7 mouse cellular contexts compared by ENCODE assay signal in the genomic region with DNA sequence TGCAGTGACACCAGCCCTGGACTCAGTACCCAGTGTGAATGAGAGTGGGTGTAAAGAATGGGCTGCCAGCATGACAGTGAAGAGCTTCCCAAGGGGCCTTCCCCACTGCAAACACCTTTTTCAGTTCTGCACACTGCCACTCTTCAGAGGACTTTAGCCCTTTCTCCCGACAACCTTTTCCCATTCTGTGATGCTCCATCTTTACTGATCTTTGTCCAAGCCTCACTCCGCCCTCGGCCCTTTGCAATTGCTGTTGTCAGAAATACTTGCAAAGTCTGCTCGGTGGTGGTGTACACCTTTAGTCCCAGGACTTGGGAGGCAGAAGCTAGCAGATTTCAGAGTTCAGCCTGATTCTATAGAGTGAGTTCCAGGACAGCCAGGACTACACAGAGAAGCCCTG. TPM values are rescaled to one million over a fixed set of nuclear protein-coding genes. Genes with fewer than 3 reads are reported as not detected.
A peak's percentile ranks its signal among the peaks of the same experiment; 100 is the strongest.
DNase-seq lines count a peak whose midpoint lies in the region; ATAC-seq and TF ChIP-seq lines count a peak whose summit lies in the region.

No protein-coding gene starts in this region.

- TF ChIP-seq POLR2A in liver, adult 2 months (IDR thresholded peaks at IDR 0.05; ENCODE audit: extremely low read depth, insufficient read depth, low read length) = no peak
- no peak for TF ChIP-seq POLR2A in small intestine, adult 2 months (IDR thresholded peaks at IDR 0.05; ENCODE audit: low read depth, low read length)

- WGBS in liver, adult 2 months = 20% methylated on average over 4 of the region's 4 CpGs
- 85% methylated on average over 4 of the region's 4 CpGs for WGBS in forebrain, embryonic 15.5 days
- WGBS in limb, embryonic 12.5 days = 90% methylated on average over 4 of the region's 4 CpGs
- 18% methylated on average over 4 of the region's 4 CpGs for WGBS in small intestine, adult 2 months

- no peak overlapping the region for H3K27ac ChIP-seq in liver, adult 2 months (replicated peaks; ENCODE audit: insufficient read depth, low read depth, low read length)
- H3K27ac ChIP-seq in forebrain, embryonic 15.5 days (replicated peaks) = no peak overlapping the region
- H3K27ac ChIP-seq in limb, embryonic 12.5 days = 0 out of 2 replicates have a peak overlapping the region, but pooled peaks have one; percentile 17
- peak overlapping the region; percentile 28; the same call in 1 of the 2 replicates for H3K27ac ChIP-seq in small intestine, adult 2 months (ENCODE audit: insufficient read depth, low read depth, low read length)

- 0 out of 2 replicates have a peak overlapping the region, but pooled peaks have one; percentile 11 for H3K9ac ChIP-seq in liver, adult 2 months (ENCODE audit: low read depth, low read length)
- peak overlapping the region; percentile 58; the same call in 1 of the 2 replicates for H3K9ac ChIP-seq in forebrain, embryonic 15.5 days (replicated peaks)
- H3K9ac ChIP-seq in limb, embryonic 12.5 days (replicated peaks) = peak overlapping the region; percentile 60; the same call in 1 of the 2 replicates

- peak overlapping the region; percentile 73; the same call in 1 of the 2 replicates for H3K4me3 ChIP-seq in liver, adult 2 months (ENCODE audit: insufficient read depth, low read depth, low read length)
- peak overlapping the region; percentile 93; the same call in 1 of the 2 replicates for H3K4me3 ChIP-seq in forebrain, embryonic 15.5 days
- H3K4me3 ChIP-seq in limb, embryonic 12.5 days (replicated peaks) = peak overlapping the region; percentile 86
- peak overlapping the region; percentile 3; the same call in 1 of the 2 replicates for H3K4me3 ChIP-seq in small intestine, adult 2 months (ENCODE audit: low read depth, low read length)

- H3K36me3 ChIP-seq in liver, adult 2 months (ENCODE audit: control insufficient read depth, insufficient read depth, low read length) = 0 out of 2 replicates have a peak, but pooled peaks cover 2% of the 10 kb centered on the region
- peaks cover 11% of the 10 kb centered on the region for H3K36me3 ChIP-seq in forebrain, embryonic 15.5 days
- H3K36me3 ChIP-seq in limb, embryonic 12.5 days = peaks cover 13% of the 10 kb centered on the region
- H3K36me3 ChIP-seq in small intestine, adult 2 months (ENCODE audit: control insufficient read depth, insufficient read depth, low read length) = peaks cover 9% of the 10 kb centered on the region; the same call in 1 of the 2 replicates

- H3K9me3 ChIP-seq in forebrain, embryonic 15.5 days = no peaks in the 10 kb centered on the region
- H3K9me3 ChIP-seq in limb, embryonic 12.5 days = no peaks in the 10 kb centered on the region

- H3K27me3 ChIP-seq in liver, adult 2 months (ENCODE audit: control insufficient read depth, insufficient read depth, low read length) = no peaks in the 10 kb centered on the region
- H3K27me3 ChIP-seq in forebrain, embryonic 15.5 days = no peaks in the 10 kb centered on the region
- H3K27me3 ChIP-seq in limb, embryonic 12.5 days = no peaks in the 10 kb centered on the region
- H3K27me3 ChIP-seq in small intestine, adult 2 months (ENCODE audit: control insufficient read depth, insufficient read depth, low read length) = no peaks in the 10 kb centered on the region

- no peak for TF ChIP-seq CTCF in liver, adult 2 months (IDR thresholded peaks at IDR 0.05; ENCODE audit: low read depth, low read length)
- TF ChIP-seq CTCF in small intestine, adult 2 months (IDR thresholded peaks at IDR 0.05; ENCODE audit: extremely low read depth, insufficient read length, insufficient replicate concordance, low read depth, low read length) = no peak

- peak overlapping the region; percentile 90; the same call in 1 of the 2 replicates for H3K4me2 ChIP-seq in forebrain, embryonic 15.5 days (replicated peaks)
- peak overlapping the region; percentile 71 for H3K4me2 ChIP-seq in limb, embryonic 12.5 days

- peaks cover 10% of the 10 kb centered on the region; the same call in 1 of the 2 replicates for H3K79me2 ChIP-seq in liver, adult 2 months (ENCODE audit: control insufficient read depth, insufficient read depth, low read length)

- ATAC-seq in forebrain, embryonic 15.5 days (replicated peaks) = no peak
- no peak for ATAC-seq in limb, embryonic 12.5 days (ENCODE audit: insufficient number of reproducible peaks, insufficient read depth, low FRiP score, low TSS enrichment, low read depth)

- peaks cover 6% of the 10 kb centered on the region for H3K4me1 ChIP-seq in liver, adult 2 months (ENCODE audit: control insufficient read depth, insufficient read depth, low read length)
- H3K4me1 ChIP-seq in forebrain, embryonic 15.5 days = peaks cover 29% of the 10 kb centered on the region
- peaks cover 22% of the 10 kb centered on the region for H3K4me1 ChIP-seq in limb, embryonic 12.5 days (replicated peaks)
- peaks cover 20% of the 10 kb centered on the region for H3K4me1 ChIP-seq in small intestine, adult 2 months (ENCODE audit: control insufficient read depth, insufficient read depth, insufficient read length, low read length)

- peak; percentile 49 for DNase-seq in liver, adult 2 months (ENCODE audit: extremely low read depth, low read depth, low spot score)
- no peak for DNase-seq in liver
- DNase-seq in thymus, postnatal 14 days = no peak
- DNase-seq in thymus, postnatal 4 days = no peak

RNA-seq across cellular contexts. Expression of a gene that starts 1.3 kb away (rescaled TPM):
- 104 and 125 TPM in 2 replicates for total RNA-seq in liver, adult 2 months (2014; rRNA removed)
- 201 and 204 TPM in 2 replicates for polyA plus RNA-seq in liver, adult 2 months (2012; rRNA removed)
- polyA plus RNA-seq in forebrain, embryonic 15.5 days (2015; fragmentation: Nextera tagmentation; extraction: Ambion mirVana) = 169 and 187 TPM in 2 replicates
- polyA plus RNA-seq in limb, embryonic 12.5 days (2016; fragmentation: Nextera tagmentation; extraction: Ambion mirVana) = 134 and 139 TPM in 2 replicates
- 99.8 and 167 TPM in 2 replicates for polyA plus RNA-seq in small intestine, adult 2 months (2012; rRNA removed)

RNA-seq across cellular contexts. Expression of a gene that starts 2.0 kb away (rescaled TPM):
- 8.3 and 14.2 TPM in 2 replicates for total RNA-seq in liver, adult 2 months (2014; rRNA removed)
- 41.1 and 42.8 TPM in 2 replicates for polyA plus RNA-seq in liver, adult 2 months (2012; rRNA removed)
- polyA plus RNA-seq in forebrain, embryonic 15.5 days (2015; fragmentation: Nextera tagmentation; extraction: Ambion mirVana) = 45.8 and 47.6 TPM in 2 replicates
- polyA plus RNA-seq in limb, embryonic 12.5 days (2016; fragmentation: Nextera tagmentation; extraction: Ambion mirVana) = 62.6 and 67.0 TPM in 2 replicates
- polyA plus RNA-seq in small intestine, adult 2 months (2012; rRNA removed) = 26.0 and 35.4 TPM in 2 replicates

RNA-seq across cellular contexts. Expression of a gene that starts 3.5 kb away (rescaled TPM):
- 0.18 and 0.20 TPM in 2 replicates for total RNA-seq in liver, adult 2 months (2014; rRNA removed)
- 0.32 and 0.46 TPM in 2 replicates for polyA plus RNA-seq in liver, adult 2 months (2012; rRNA removed)
- 0.15 and 0.28 TPM in 2 replicates for polyA plus RNA-seq in forebrain, embryonic 15.5 days (2015; fragmentation: Nextera tagmentation; extraction: Ambion mirVana)
- 2.6 and 3.5 TPM in 2 replicates for polyA plus RNA-seq in limb, embryonic 12.5 days (2016; fragmentation: Nextera tagmentation; extraction: Ambion mirVana)
- polyA plus RNA-seq in small intestine, adult 2 months (2012; rRNA removed) = 132 and 184 TPM in 2 replicates

RNA-seq across cellular contexts. Expression of a gene that starts 19.4 kb away (rescaled TPM):
- total RNA-seq in liver, adult 2 months (2014; rRNA removed) = under 0.01 TPM in 2 replicates
- polyA plus RNA-seq in liver, adult 2 months (2012; rRNA removed) = 0.02 and 0.04 TPM in 2 replicates
- 50.6 and 55.6 TPM in 2 replicates for polyA plus RNA-seq in forebrain, embryonic 15.5 days (2015; fragmentation: Nextera tagmentation; extraction: Ambion mirVana)
- 37.4 and 38.0 TPM in 2 replicates for polyA plus RNA-seq in limb, embryonic 12.5 days (2016; fragmentation: Nextera tagmentation; extraction: Ambion mirVana)
- 0.41 and 0.60 TPM in 2 replicates for polyA plus RNA-seq in small intestine, adult 2 months (2012; rRNA removed)

RNA-seq across cellular contexts. Expression of a gene that starts 24.1 kb away (rescaled TPM):
- 90.0 and 110 TPM in 2 replicates for total RNA-seq in liver, adult 2 months (2014; rRNA removed)
- polyA plus RNA-seq in liver, adult 2 months (2012; rRNA removed) = 155 and 176 TPM in 2 replicates
- polyA plus RNA-seq in forebrain, embryonic 15.5 days (2015; fragmentation: Nextera tagmentation; extraction: Ambion mirVana) = 133 and 134 TPM in 2 replicates
- polyA plus RNA-seq in limb, embryonic 12.5 days (2016; fragmentation: Nextera tagmentation; extraction: Ambion mirVana) = 184 and 190 TPM in 2 replicates
- 130 and 182 TPM in 2 replicates for polyA plus RNA-seq in small intestine, adult 2 months (2012; rRNA removed)

Comparison
In these comparisons a context has a peak if more than half of its experiments do, and no peak if none do; other contexts are left out.
1. H3K27ac ChIP-seq: peak in limb, embryonic 12.5 days (single experiment) and small intestine, adult 2 months (single experiment); none in liver, adult 2 months (single experiment) and forebrain, embryonic 15.5 days (single experiment).
2. H3K4me3 ChIP-seq: peak in every context shown above with its lines; median percentile 93 in forebrain, embryonic 15.5 days; 86 in limb, embryonic 12.5 days; 73 in liver, adult 2 months; 3 in small intestine, adult 2 months.
3. RNA of a gene that starts 3.5 kb away (polyA plus RNA-seq): 132 to 184 TPM in small intestine, adult 2 months; 2.6 to 3.5 TPM in limb, embryonic 12.5 days, 0.32 to 0.46 TPM in liver, adult 2 months and 0.15 to 0.28 TPM in forebrain, embryonic 15.5 days; every median in the first group is over 10 times any median in the second.
4. Peak in every context shown above with its lines, with median percentiles within 50 percentile points of each other: H3K9ac ChIP-seq.